Mouse (Mus musculus): ENCODE results near the gene Gm12355. TPM values are rescaled to one million over a fixed set of nuclear protein-coding genes. Genes with fewer than 3 reads are reported as not detected.

Gene Gm12355
- polyA plus RNA-seq, 2 experiments = 0.19 to 0.47 TPM

GRCm38 (mm10) chr11:98586087-98586891, 39.2 kb downstream of the Gm12355 start:
- H3K36me3 ChIP-seq (replicated peaks; ENCODE audit: control insufficient read depth, insufficient read depth, low read depth) = peaks cover 11% of the 10 kb centered on the region
- H3K27ac ChIP-seq = peak overlapping the region; percentile 99
- TF ChIP-seq EP300 (IDR thresholded peaks at IDR 0.05; ENCODE audit: low read depth) = no peak
- TF ChIP-seq CTCF (IDR thresholded peaks at IDR 0.05; ENCODE audit: low read depth) = no peak
- peak overlapping the region; percentile 98 for H3K9ac ChIP-seq (replicated peaks)
- 1% methylated on average over 22 of the region's 22 CpGs for WGBS (ENCODE audit: insufficient replicate concordance)
- H3K4me2 ChIP-seq (ENCODE audit: low read depth) = peak overlapping the region; percentile 94
- no peaks in the 10 kb centered on the region for H3K27me3 ChIP-seq (ENCODE audit: control insufficient read depth, insufficient read depth, low read length)
- DNase-seq (ENCODE audit: low read depth in 3 of 3, low spot score in 3 of 3) = no peak
- H3K4me3 ChIP-seq (ENCODE audit: insufficient read depth in 1 of 2, low read depth in 2 of 2, low read length in 2 of 2) = peak overlapping the region; percentile 77 to 98
- peaks cover 50 to 67% of the 10 kb centered on the region in 2 experiments for H3K4me1 ChIP-seq (replicated peaks; ENCODE audit: control insufficient read depth in 2 of 2, insufficient read depth in 2 of 2, low read length in 1 of 2)
- H3K9me3 ChIP-seq (ENCODE audit: control insufficient read depth, low read length) = no peaks in the 10 kb centered on the region
- no peak for ATAC-seq (ENCODE audit: insufficient read depth)

GRCm38 (mm10) chr11:98584629-98585177, 40.8 kb downstream of the Gm12355 start:
- H3K4me1 ChIP-seq (replicated peaks; ENCODE audit: control insufficient read depth in 2 of 2, insufficient read depth in 2 of 2, low read length in 1 of 2) = peaks cover 63 to 82% of the 10 kb centered on the region in 2 experiments
- H3K9ac ChIP-seq (replicated peaks) = peak overlapping the region; percentile 98
- no peak for ATAC-seq (ENCODE audit: insufficient read depth)

GRCm38 (mm10) chr11:98584146-98584545, 41.3 kb downstream of the Gm12355 start:
- H3K27me3 ChIP-seq (ENCODE audit: control insufficient read depth, insufficient read depth, low read length) = no peaks in the 10 kb centered on the region
- H3K4me3 ChIP-seq (ENCODE audit: insufficient read depth in 1 of 2, low read depth in 2 of 2, low read length in 2 of 2) = peak overlapping the region; percentile 30 to 62
- peak overlapping the region; percentile 98 for H3K9ac ChIP-seq (replicated peaks)
- DNase-seq (ENCODE audit: low read depth in 3 of 3, low spot score in 3 of 3) = no peak
- ATAC-seq (ENCODE audit: insufficient read depth) = no peak
- peaks cover 11% of the 10 kb centered on the region for H3K36me3 ChIP-seq (replicated peaks; ENCODE audit: control insufficient read depth, insufficient read depth, low read depth)
- peak overlapping the region; percentile 99 for H3K27ac ChIP-seq
- H3K4me2 ChIP-seq (ENCODE audit: low read depth) = peak overlapping the region; percentile 94
- H3K4me1 ChIP-seq (replicated peaks; ENCODE audit: control insufficient read depth in 2 of 2, insufficient read depth in 2 of 2, low read length in 1 of 2) = peaks cover 60 to 82% of the 10 kb centered on the region in 2 experiments
- H3K9me3 ChIP-seq (ENCODE audit: control insufficient read depth, low read length) = no peaks in the 10 kb centered on the region
- TF ChIP-seq EP300 (IDR thresholded peaks at IDR 0.05; ENCODE audit: low read depth) (no peak), CTCF (IDR thresholded peaks at IDR 0.05; ENCODE audit: low read depth) (no peak)
- WGBS (ENCODE audit: insufficient replicate concordance) = 7% methylated on average over 1 of the region's 1 CpGs

More at GRCm38 (mm10) chr11:98584629-98585177, 40.8 kb downstream of the Gm12355 start:
- H3K9me3 ChIP-seq (ENCODE audit: control insufficient read depth, low read length) = no peaks in the 10 kb centered on the region
- H3K27me3 ChIP-seq (ENCODE audit: control insufficient read depth, insufficient read depth, low read length) = no peaks in the 10 kb centered on the region
- peak overlapping the region; percentile 94 for H3K4me2 ChIP-seq (ENCODE audit: low read depth)
- peak overlapping the region; percentile 77 to 98; a peak in 3 of 4 replicates for H3K4me3 ChIP-seq (ENCODE audit: insufficient read depth in 1 of 2, low read depth in 2 of 2, low read length in 2 of 2)
- 75% methylated on average over 6 of the region's 6 CpGs for WGBS (ENCODE audit: insufficient replicate concordance)
- no peak for TF ChIP-seq CTCF (IDR thresholded peaks at IDR 0.05; ENCODE audit: low read depth)
- no peak for TF ChIP-seq EP300 (IDR thresholded peaks at IDR 0.05; ENCODE audit: low read depth)
- H3K27ac ChIP-seq = peak overlapping the region; percentile 99
- no peak for DNase-seq (ENCODE audit: low read depth in 3 of 3, low spot score in 3 of 3)
- peaks cover 11% of the 10 kb centered on the region for H3K36me3 ChIP-seq (replicated peaks; ENCODE audit: control insufficient read depth, insufficient read depth, low read depth)

GRCm38 (mm10) chr11:98583571-98583970, 41.9 kb downstream of the Gm12355 start:
- peaks cover 54 to 76% of the 10 kb centered on the region in 2 experiments for H3K4me1 ChIP-seq (replicated peaks; ENCODE audit: control insufficient read depth in 2 of 2, insufficient read depth in 2 of 2, low read length in 1 of 2)

DNA sequence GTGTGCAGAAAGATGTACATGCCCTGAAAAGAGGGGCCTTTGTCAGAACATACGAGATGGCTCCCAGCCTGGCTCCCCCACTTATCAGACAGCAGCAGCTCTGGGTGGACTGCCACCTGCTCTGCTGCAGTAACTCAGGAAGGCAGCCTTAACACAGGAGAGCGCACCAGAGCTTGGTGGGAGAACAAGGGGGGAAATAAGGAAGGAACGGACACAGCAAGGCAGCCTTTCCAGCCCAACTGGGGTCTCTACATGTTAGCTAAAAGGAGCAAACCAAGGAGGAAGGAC, 42.3 kb downstream of the Gm12355 start:
- Histone ChIP-seq H3K27me3 (ENCODE audit: control insufficient read depth, insufficient read depth, low read length) (no peaks in the 10 kb centered on the region), H3K9me3 (ENCODE audit: control insufficient read depth, low read length) (no peaks in the 10 kb centered on the region), H3K27ac (peak overlapping the region; percentile 99), H3K36me3 (replicated peaks; ENCODE audit: control insufficient read depth, insufficient read depth, low read depth) (peaks cover 11% of the 10 kb centered on the region), H3K4me3 (ENCODE audit: insufficient read depth in 1 of 2, low read depth in 2 of 2, low read length in 2 of 2) (peak overlapping the region; percentile 62 to 71), H3K9ac (replicated peaks) (peak overlapping the region; percentile 98), H3K4me2 (ENCODE audit: low read depth) (peak overlapping the region; percentile 94), H3K4me1 (replicated peaks; ENCODE audit: control insufficient read depth in 2 of 2, insufficient read depth in 2 of 2, low read length in 1 of 2) (peaks cover 51 to 75% of the 10 kb centered on the region in 2 experiments)
- ATAC-seq (ENCODE audit: insufficient read depth) (peak; percentile 74), DNase-seq (ENCODE audit: low read depth in 3 of 3, low spot score in 3 of 3) (peak in 2 of 3 experiments; percentile 81 to 82)
- TF ChIP-seq CTCF (IDR thresholded peaks at IDR 0.05; ENCODE audit: low read depth) (no peak), EP300 (IDR thresholded peaks at IDR 0.05; ENCODE audit: low read depth) (peak; percentile 85)
- 12% methylated on average over 3 of the region's 3 CpGs for WGBS (ENCODE audit: insufficient replicate concordance)

More at GRCm38 (mm10) chr11:98583571-98583970, 41.9 kb downstream of the Gm12355 start:
- Histone ChIP-seq H3K9me3 (ENCODE audit: control insufficient read depth, low read length) (no peaks in the 10 kb centered on the region), H3K4me2 (ENCODE audit: low read depth) (peak overlapping the region; percentile 94), H3K9ac (replicated peaks) (peak overlapping the region; percentile 98), H3K27me3 (ENCODE audit: control insufficient read depth, insufficient read depth, low read length) (no peaks in the 10 kb centered on the region), H3K36me3 (replicated peaks; ENCODE audit: control insufficient read depth, insufficient read depth, low read depth) (peaks cover 11% of the 10 kb centered on the region), H3K4me3 (ENCODE audit: insufficient read depth in 1 of 2, low read depth in 2 of 2, low read length in 2 of 2) (peak overlapping the region; percentile 62 to 71), H3K27ac (peak overlapping the region; percentile 99)
- peak; percentile 27; the same call in 1 of the 2 replicates for ATAC-seq (ENCODE audit: insufficient read depth)
- peak in 1 of 3 experiments; percentile 64 for DNase-seq (ENCODE audit: low read depth in 3 of 3, low spot score in 3 of 3)
- no peak for TF ChIP-seq EP300 (IDR thresholded peaks at IDR 0.05; ENCODE audit: low read depth)
- TF ChIP-seq CTCF (IDR thresholded peaks at IDR 0.05; ENCODE audit: low read depth) = peak; percentile 74
- WGBS (ENCODE audit: insufficient replicate concordance) = 2% methylated on average over 3 of the region's 3 CpGs
